Mouse (Mus musculus) gastrocnemius, adult 8-10 months (tissue): ENCODE measurements around the gene Dtx3. TPM values are rescaled to one million over a fixed set of nuclear protein-coding genes. Genes with fewer than 3 reads are reported as not detected.

Experiments used
- DNase-seq, 2 experiments: peaks; one replicate each; pipeline ENCODE4 v3.0.0; 2022; ENCODE audit warnings: low spot score in 2 of 2
- total RNA-seq, 4 experiments: library from RNA; stranded (reverse); gene quantifications; 2 replicates each; pipeline ENCODE4 v1.2.4; 2022

Gene Dtx3
- total RNA-seq, 4 experiments from 2014 or later: 22.1 to 27.1 (median 23.2) TPM

DNA sequence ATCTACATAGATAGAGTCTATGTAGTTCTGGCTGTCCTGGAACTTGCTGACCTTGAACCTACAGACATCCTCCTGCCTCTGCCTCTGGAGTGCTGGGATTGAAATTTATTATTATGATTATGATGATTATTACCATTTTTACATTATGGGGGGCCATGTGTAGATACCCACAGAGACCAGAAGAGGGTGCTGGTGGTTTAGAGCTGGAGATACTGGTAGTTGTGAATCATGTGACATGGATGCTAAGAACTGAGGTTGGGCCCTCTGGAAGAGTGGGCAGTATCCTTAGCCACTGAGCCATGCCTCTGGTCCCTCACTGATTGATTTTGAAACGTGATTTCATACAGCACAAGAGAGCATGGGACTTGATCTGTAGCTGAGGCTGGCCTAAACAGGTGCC, 9.1 kb downstream of the Dtx3 start:
- no peak for DNase-seq

DNA sequence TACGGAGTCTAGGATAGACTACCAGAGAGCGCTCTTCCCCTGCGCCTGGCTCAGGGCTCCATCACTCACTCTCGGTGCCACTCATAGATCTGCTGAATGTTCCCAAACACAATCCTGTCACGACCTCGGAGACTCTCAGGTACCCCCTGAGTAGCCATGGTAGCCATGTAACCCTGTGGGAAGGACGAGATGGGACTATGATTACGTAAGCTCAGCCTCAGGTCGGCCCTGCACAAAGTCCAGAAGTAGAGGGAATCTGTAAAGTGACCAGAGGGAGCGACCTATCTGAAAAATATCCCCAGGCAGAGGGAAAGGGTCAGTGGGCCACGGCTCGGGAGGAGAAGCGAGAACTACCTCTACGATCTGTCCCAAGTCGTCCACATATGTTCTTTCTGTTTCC, 10.0 kb downstream of the Dtx3 start:
- no peak for DNase-seq

- no peak for DNase-seq
These were observed 10.4 kb downstream of the Dtx3 start for GRCm38 (mm10) chr10:127185101-127185500.

GRCm38 (mm10) chr10:127183759-127184158, 11.8 kb downstream of the Dtx3 start:
- no peak for DNase-seq

DNA sequence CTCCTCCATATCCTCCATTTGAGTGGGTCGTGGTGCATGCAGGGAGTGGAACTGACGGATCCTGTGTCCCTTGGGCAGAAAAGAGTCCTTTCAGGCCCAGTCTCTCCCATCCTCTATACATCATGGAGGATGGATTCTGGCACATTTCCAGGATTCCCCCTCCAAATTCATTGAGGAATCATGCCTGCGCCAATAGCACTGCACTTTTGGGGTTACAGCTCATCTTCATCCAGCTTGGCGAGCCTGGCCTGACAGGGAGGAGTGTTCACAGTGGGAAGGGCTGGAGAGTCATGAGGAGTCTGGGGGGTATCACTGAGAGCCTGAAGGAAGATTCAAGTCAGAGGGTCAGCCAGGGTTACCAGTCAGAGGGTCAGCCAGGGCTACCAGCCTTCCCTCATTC, 12.9 kb downstream of the Dtx3 start:
- DNase-seq: no peak

GRCm38 (mm10) chr10:127181566-127181965, 14.0 kb downstream of the Dtx3 start:
- no peak for DNase-seq

DNA sequence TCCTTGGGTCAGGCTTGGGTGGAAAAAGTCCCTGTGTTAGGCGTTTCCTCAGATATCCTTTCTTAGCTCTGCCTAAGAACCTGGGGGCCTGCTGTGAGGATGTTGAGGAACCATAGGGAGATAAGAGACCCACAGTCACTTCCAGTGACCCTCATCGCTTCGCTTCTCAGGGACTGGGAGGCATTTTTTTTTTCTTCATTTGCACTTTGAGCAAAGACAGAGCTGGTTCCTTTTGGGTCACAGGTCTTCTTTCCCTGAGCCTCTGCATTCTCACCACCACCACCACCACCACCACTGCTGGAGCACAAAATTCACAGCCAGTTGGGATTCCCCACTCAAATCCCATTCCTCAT, 14.9 kb downstream of the Dtx3 start:
- DNase-seq: no peak

DNA sequence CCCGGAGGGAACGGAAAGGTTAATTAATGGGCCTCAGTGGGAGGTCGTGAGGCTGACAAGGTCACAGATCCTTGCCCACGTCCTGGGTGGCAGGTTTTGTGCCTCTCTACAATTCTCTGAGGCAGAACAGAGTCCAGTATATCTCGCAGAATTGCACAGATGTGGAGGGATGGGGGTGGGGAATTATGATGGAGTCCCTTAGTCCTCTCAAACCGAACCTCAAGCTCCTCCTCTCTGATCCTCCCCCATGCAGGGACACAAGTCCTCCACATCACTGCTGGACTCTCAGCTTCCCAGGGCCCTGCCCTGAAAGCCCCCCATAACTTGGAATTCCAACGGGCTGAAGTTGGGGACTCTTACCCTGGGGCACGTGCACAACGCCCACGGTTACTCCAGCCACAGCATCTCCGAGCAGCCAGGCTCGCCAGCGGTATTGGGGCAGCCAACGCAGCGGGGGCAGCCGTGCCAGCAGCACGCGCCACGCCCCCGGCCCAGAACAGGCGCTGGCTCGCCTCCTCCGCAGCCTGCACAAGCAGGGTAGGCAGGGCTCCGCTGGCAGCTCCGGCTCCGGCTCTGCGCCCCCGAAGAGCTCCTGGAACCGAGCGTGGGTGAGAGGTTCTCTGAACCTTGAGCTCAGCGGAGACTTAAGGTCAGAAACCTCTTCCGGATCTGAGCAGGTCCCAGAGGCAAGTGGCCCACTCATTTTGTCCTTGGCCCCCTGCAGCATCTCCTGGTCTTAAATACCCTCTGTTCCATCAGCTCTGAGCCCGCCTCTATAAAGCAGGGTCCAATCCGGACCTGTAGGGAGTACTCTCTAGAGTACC, 15.4 kb downstream of the Dtx3 start, which contains the start of gene Slc26a10:
TSS of gene Slc26a10 (minus strand) at position 775 of the 824 bp plus-strand sequence.
- no peak for DNase-seq

- DNase-seq: no peak
These were observed 17.1 kb downstream of the Dtx3 start for GRCm38 (mm10) chr10:127178286-127179027.

DNA sequence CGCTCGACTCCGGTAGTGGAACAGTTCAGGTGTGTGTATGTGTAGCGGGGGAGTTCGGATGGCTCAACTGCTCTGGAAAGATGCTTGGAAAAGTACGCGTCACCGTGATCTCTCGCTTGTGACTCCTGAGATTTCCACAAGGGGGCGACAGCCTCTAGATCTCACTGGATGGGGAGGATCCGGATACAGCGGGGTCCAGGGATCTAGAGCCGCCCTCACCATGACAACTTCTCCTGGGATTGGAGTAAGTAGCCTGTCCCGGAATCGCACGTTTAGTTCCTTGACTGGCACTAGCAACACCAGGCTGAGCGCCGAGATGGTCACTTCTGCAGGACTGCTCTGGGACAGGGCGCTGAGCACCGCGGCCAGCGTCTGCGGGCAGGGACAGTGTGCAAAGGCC, 17.8 kb downstream of the Dtx3 start:
- peak; percentile 42 to 46 for DNase-seq

- DNase-seq: no peak
These were observed 18.3 kb downstream of the Dtx3 start for GRCm38 (mm10) chr10:127177235-127177634.

GRCm38 (mm10) chr10:127176756-127177155, 18.8 kb downstream of the Dtx3 start:
- DNase-seq: peak in 1 of 2 experiments; percentile 1

DNA sequence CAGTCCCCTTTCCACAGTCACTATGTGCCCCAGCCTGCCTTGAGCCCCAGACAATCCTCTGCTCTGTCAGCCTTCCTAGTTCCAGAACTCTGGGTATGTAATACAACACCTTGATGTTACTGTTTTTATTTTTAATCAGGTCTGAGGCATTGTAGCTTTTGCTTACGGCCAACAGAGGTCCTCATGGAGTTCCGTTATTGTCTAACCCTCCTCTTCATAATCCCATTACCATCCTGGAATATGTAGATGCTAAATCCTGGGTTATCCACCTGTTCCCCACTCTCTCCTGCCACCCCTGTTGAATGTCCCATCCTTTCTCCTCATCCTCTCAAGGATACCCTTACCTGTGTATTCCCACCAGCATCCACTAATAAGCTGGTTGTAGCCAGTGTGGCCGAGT, 19.3 kb downstream of the Dtx3 start:
- no peak for DNase-seq

- DNase-seq: no peak
These were observed 21.4 kb downstream of the Dtx3 start for GRCm38 (mm10) chr10:127174170-127174569.

DNA sequence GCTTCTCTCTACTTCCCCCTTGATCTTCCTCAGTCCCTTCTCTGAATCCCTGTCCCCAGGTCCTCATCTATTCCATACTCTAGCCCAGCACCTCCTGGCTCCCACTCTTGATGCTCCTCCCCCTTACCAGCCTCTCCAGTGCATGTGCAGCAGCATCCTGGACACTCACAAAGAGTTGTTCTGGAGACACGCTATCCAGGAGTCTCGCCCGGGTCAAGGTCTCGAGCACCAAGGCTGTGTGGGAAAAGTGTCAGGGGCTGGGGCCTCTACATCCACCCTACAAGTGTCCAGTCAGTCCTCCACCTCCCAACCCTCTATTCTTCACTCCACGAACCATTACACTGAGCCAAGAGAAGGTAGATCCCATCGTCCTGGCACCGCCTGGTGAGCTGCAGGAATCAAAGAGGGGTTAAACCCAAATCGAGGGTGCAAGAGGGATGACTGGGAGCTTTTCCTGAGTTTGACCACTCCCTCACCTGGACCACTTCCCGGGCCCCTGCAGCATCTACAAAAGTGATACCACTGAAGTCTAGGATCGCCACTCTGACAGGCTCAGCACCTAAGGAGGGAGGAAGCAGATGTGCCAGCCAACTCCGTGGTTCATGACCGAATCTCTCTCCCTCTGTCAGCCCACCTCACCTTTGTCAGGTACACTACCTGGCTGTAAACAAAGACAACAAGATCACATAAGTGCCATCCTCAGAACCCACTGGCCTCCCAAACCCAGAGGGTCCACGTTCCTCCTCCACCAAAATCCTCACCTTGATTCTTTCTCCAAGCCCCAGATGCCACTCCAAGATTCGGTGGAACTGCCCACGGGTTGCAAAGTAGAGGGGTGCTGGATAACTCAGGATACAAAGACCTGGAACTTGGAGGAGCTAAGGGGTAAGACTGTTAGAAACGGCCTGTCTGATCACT, 22.1 kb downstream of the Dtx3 start:
- no peak for DNase-seq

DNA sequence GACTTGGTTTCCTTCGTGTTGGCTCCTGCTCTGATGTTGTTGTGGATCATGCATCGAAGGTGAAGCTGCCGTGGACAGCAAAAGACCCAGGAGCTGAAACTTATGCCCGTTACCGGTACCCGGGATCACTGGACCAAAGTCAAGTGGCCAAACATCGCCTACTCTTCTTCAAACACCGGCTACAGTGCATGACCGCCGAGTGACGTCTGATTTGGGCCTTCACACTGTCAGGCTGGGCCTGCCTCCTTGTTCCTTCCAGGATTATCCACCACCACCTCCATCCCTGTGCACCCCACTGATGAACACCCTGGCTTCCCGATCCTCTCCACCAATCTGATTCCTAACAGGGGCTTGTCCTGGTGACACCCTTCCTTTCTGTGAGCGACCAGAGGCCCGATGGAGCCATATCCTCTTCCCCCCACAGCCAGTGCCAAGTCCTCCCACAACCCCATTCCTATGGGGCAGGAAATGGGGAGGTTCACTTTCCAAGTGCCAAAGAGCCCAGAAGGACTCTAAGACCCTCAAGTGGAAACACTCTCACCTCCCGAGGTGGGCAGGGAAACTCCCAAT, 23.8 kb downstream of the Dtx3 start:
- no peak for DNase-seq

DNA sequence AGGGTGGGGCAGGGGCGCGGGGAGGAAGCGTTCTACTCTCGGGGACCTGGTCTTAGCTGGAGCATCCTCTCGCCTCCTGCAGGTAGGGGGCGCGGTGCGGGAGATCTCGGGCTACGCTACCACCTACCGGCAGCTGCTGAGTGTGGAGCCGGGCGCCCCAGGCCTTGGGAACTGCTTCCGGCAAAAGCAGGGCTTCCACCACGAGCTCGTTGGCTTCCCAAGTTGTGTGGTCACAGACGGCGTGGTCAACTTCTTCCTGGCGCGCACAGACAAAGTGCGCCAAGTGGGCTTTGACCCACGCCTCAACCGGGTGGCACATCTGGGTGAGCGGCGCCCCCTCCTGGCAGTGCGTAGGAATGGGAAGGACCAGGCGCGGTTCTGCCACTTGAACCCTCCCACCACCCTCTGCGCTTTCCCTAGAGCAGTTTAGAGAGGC, 24.7 kb downstream of the Dtx3 start:
- no peak for DNase-seq

DNA sequence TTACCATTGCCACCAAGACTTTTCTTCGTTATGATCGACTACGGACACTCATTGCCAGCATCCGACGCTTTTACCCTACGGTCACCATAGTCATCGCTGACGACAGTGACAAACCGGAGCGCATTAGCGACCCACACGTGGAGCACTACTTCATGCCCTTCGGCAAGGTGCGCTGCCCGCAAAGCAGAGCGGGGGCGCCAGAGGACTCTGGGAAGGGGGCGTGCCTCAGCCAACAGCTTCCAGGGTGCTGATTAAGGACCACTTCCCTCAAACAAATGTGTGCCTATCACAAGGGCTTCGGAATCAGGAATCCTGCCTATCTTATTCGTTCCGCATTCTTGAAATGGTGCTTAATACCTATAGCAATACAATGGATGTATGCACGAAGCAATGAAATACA, 25.5 kb downstream of the Dtx3 start:
- DNase-seq: no peak

- no peak for DNase-seq
These were observed 27.8 kb downstream of the Dtx3 start for GRCm38 (mm10) chr10:127167614-127168192.

DNA sequence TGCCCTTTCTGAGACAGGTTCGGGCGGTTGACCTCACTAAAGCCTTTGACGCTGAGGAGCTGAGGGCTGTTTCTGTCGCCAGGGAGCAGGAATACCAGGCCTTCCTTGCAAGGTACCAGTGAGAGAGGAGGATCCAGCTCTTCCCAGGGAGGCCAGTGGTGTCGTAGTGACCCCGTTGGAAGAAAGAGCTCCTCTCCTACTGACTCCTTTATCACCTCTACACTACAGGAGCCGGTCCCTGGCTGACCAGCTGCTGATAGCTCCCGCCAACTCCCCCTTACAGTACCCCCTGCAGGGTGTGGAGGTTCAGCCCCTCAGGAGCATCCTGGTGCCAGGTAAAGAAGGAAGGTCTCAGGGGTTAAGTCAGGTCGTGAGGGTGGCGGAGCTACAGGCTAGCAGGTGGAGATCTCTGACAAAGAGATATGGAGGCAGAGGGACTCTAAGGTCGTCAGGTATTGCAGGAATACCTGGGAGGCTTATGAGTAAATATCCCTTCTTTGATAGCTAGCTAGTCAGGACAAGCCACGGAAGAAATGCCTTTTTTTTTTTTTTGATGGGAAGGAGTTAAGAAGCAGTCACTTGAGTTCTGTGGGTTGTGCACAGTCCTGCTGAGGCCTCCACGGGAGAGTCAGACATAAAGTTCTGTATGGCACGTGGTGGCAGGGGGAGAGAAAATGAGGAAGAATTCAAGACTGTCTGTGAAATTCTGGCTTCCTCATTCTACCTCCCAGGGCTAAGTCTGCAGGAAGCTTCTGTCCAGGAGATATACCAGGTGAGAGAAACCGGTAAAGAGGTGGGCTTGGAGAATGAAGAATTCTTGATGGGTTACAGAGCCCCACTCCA, 28.5 kb downstream of the Dtx3 start:
- DNase-seq: no peak
